Mouse (Mus musculus): ENCODE results near the gene Aplp2.

Gene Aplp2

DNA sequence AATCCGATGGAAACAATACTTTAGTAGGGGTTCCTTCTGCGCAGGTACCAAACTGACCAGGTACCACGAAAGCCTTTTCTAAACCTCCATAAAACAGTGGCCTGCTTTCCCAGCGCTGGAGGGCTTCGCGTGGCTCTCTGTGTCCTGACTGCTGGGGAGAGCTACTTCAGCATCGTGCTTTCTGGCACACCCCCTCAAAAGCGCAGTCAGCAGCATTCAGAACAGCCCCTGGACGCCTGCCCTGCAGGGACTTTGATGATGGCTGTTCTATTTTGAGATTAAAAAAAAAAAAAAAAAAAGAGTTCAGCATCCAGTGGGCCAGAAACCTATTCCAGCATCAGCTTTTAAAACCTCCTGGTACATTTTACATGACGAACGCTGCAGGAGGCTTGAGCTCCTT is 14.2 kb upstream of the Aplp2 start:
- DNase-seq = peak in 1 of 2 experiments; percentile 28

DNA sequence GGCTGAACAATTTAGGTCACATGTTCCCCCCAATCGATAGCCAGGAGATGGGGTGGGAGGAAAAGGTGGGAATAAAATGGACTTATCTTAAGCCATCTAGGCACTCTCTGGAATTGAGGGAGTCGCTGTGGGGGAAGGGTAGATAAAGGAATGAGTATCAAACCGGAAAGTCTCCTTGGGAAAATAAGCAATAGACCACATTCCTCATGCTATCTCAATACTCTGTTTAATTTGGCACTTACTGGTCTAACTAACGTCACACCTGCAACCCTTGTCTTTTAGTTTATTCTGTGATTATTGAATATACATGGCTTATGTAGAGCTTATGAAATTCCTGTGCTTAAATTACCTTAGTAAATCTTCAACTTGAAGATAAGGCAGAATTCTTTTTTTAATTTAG is 11.9 kb upstream of the Aplp2 start:
- no peak for DNase-seq

DNA sequence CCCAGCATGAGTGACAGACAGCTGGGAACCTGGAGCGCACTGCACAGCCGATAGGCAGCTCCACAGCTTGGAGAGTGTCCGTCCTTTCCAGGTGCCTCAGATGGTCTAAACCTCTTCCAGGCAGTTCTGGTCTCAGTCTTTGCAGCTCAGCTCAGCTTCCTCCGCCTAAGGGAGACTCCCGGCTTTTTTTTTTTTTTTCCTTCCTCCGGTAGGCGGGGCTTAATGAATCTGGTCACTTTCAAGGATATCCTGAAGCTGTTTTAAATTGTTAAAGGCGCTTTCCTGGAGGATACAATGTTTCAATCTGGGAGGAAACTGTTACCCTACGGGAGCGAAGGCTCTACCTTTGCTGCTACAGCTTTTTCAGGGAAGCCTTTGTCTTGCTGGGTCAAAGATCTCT is 9.6 kb upstream of the Aplp2 start:
- DNase-seq = no peak

DNA sequence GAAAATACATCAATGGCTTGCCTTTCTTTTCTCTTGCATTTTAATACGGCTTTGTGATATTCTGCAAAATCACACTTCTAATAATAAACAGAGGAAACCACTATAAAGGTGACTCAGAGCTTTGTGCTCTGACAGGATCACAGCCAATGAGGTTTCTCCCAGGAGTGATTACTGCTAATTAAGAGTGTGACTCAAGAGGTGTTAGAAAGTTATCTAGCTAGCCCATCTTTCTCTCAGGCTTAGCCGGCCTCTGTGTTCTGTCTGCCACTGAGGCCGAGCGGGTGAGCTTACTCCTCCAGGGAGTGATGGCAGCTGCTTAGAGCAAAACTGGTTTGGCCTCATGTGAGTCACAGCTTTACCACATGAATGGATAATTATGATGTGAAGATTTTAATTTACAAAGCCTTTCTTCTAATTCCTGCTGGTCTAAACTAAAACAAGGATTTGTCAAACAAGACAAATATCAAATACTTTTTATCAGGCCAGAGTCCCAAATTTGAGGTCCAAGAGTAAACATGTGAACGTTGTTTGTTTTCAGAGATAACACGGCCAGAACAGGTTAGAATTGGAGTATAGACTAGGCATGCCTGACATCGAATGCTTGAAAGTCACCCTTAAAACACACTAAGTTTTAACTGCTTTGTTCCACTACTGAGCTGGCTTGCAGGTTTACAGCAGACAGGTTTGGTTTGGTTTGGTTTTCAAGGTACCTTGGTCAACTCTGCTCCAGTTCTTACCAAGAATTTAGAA is 6.2 kb upstream of the Aplp2 start:
- no peak for DNase-seq

DNA sequence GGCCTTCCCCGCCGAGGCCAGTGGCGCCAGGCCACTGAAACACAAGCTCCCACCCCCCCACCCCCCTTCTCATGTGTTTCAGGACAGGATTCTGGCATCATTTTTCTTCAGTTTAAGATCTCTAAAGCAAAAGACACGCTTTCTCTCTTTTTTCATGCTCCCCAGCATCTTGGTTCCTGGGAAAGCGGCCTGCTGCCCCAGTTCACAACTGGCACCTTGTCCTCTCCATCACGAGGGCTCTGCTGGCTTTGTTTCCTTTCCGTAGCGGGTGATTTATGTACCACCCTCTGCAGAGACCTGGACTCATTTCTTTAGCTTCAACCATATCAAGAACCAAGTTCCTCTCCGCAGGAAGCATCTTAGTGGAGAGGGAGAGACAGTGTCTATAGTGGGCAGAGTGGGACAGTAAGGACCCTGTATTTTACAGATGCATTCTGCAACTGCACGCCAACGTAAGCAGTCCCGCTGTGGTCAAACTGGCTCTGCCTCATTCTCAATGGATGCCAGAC is 939 bp upstream of the Aplp2 start:
- DNase-seq = peak in 1 of 2 experiments; percentile 34

DNA sequence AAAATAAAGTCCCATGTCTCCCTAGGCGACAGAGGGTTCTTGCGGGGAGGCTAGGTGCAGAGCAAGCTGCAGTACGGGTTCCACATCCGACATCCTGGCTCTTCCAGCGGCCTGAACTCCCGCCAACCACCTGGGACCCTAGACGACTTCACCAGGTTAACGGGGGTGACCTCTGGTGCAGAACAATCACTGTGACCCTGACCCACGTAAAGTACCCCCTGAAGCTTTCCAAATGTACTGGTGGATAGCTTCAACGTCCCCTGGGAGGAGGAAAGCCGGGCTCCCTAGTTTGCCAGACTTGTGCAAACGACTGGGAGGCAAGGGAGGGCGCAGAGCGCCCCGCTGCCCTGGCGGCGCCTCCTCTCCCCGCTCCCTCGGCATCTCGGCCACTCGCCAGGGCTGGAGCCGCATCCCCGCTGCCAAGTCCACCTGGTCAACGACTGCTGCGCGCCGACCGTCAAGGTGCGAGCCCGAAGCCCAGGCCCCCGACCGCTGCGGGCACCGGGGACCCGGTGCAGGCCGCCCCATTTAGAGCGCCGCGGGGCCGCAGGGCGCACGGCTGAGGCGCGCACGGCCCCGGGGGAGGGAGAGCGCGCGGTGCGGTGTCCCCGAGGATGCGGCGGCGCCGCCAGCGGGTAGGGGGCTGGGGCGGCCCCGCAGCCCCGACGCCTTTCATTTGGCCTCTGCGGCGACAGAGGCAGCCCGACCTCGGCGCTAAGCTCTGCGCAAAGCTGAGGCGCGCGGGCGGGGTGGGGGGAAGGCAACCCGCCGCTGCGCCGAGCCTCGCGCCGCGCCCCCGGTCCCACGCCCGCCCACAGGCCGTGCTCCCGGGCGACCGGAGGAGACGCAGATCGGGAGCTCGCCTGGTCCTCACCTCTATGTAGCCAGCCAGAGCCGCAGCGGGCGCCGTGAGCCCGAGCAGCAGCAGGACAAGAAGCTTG is 596 bp downstream of the Aplp2 start:
- DNase-seq = peak; percentile 81 to 88

DNA sequence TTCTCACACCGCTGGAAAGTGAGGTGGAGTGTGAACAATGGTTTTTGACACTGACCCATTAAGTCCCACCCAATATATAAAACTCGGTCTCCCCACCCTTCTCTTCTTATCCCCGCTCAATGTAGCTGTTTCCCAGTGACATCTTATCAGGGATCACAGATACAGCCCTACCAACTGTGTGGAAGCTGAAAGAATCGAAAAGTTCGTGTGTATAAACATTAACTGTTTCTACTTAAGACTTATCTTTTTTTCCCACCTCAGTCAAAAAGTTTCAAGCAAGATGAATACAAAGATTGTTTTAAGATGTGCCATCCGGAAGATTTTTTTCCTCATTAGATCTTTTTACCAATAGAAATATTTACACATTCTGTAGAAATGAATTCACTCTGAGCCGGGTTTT is 1.5 kb downstream of the Aplp2 start:
- DNase-seq = no peak

DNA sequence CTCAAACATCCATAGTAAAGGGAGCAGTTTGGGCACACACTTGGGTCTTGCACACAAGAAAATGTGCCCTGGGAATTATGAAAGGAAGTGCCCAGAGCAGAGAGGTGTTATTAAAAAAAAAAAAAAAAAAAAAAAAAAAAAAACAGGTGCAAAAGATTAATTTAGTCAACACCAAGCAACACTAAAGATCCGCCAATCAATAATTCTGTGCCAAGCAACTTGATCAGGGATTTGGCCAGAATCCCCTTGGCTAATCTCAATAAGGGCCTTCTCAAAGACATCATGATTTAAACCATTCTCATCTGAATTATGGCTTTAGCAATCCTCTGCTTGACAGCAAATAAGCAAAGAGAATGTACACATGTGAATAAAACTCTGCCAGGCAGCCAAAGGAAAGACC is 2.1 kb downstream of the Aplp2 start:
- DNase-seq = no peak

DNA sequence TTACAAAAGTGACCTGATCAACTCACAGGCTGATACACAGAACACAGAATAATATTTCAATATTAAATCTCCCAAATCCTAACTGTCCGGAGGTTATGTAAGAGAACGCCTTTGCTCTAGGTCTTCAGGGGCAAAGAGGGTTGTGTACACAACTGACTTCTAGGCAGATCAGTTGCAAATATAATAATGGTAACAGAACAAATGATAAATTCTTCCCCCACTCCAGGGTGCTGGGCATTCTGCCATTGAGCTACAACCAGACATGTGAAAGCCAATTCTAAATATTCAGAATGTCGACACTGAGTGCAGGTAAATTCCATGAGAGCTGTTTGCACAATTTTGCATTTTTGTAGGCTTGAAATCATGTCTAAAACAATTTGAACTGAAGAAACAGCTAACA is 3.9 kb downstream of the Aplp2 start:
- DNase-seq = peak; percentile 72 to 83

DNA sequence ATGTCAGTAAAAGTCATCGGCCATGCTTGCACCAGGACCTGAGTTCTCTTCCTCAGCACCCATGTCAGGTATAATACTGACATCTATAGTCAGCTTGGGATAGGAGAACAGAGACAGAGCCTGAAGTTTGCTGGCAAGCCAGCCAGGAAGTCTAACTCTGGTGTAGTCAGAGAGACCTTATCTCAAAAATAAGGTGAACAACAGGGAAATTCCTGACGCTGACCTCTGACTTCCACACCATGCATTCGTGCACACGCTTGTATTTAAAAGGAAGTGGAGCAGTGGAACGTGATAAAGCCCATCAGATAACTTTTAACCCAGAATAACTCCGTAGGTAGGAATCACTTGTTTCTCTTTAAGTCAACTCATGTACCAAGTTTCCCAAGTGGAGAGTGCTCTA is 6.9 kb downstream of the Aplp2 start:
- DNase-seq = no peak

DNA sequence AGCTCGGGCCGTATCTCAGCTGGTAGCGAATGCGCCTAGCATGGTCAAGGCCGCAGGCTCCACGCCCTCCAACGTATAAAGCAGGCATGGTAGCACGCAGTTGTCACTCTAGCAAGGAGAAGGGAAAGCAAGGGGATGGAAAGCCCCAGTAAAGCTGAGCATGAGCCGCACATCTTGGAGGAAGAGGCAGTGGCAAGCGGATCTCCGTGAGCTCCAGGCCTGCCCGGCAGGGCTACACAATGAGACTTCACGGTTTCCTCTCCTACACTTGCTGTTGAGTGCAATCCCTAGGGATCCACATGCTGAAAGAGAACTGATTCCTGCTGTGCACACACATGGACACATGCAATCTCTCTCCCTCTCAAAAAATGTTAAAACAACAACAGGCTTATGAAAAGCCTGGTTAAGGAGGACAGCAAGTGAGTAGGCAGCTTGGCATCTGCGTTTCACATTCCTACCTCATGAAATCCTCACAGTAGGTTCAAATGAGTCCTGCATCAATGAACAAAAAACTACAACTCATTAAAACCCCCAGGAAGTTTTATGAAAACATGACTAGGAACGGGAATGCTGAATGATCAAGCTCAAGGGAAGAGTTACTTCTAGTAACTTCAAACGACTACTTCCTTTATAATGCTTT is 7.9 kb downstream of the Aplp2 start:
- no peak for DNase-seq

DNA sequence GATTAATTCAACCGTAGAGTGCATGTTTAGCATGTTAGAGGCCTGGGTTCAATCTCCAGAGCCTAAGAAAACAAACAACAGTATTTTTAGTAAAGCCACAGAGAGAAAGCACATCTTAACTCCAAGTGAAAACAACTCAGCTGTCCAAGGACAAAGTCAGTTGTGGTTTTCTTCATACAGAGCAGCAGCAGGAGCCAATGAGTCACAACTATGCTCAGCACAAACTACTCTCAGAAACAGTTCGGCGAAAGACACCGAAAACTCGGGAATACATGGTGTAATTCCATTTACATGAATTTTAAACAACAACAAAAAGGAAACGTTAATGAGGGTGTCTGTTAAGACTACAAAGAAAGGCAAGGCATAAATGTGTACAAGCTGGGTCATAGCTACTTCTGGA is 8.5 kb downstream of the Aplp2 start:
- no peak for DNase-seq

DNA sequence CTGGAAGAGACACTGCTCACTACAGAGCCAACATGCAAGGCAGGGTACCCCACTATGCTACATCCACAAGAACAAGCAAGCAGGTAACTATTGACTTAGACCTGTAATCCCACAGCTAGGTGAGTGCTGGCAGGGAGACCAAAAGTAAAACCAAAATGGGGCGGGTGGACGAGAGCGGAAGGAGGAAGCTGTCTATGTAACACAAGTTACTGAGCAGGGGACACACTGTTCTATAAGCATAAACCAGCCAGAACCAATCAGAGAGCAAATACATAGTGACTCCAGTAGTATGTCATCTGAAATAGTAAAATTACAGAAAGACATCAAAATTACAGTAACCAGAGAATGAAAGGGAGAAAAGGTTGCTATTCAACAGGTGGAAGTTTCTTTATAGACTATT is 13.0 kb downstream of the Aplp2 start:
- DNase-seq = no peak

DNA sequence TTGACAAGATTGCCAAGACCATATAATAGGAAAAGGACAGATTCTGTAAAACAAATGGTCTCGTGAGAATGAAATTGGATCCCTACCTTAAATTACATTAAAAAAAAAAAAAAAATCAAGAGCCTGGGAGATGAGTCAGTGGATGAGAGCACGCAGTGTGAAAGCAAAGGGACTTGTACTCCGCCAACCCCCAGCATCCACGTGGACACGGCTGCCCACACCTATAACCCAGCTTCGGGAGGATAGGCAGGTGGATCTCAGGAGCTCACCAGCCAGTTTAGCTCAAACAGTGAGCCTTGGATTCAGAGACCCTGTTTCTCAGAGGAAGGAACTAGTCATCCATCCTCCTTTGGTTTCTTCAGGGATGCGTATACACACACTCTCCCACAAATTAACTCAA is 13.8 kb downstream of the Aplp2 start:
- DNase-seq = peak in 1 of 2 experiments; percentile 51

DNA sequence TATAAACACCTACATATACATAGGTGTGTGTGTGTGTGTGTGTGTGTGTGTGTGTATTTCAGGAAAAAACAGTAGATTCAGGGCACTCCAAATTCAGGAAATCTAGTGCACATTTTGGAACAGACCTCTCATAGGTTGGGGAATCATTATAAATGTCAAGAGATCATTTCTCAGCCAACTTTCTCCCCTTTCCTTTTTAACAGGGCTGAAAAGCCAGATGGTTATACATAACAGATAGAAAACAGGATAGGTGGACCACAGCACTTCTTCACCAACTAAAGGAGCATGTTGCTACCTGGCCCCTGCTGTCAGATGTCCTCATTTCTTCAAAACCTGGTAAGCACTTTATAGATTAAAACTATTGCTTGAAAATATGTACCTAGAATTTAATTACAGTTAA is 14.9 kb downstream of the Aplp2 start:
- no peak for DNase-seq

DNA sequence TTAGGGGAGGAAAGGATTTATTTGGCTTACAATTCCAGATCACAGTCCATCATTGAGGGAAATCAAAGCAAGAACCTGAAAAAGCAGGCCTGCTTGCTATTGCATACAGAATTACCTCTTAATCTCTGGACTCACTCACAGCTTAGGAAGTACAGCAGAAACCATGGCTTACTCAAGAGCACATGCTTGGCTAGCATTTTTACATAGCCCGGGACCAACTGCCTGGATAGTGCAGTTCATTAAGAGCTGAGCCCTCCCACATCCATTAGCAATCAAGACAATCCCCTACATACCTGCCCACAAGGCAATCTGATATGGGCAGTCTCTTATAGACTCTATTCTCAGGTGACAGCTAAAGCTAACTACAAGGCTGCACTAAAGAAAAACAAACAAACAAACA is 16.0 kb downstream of the Aplp2 start:
- DNase-seq = no peak

DNA sequence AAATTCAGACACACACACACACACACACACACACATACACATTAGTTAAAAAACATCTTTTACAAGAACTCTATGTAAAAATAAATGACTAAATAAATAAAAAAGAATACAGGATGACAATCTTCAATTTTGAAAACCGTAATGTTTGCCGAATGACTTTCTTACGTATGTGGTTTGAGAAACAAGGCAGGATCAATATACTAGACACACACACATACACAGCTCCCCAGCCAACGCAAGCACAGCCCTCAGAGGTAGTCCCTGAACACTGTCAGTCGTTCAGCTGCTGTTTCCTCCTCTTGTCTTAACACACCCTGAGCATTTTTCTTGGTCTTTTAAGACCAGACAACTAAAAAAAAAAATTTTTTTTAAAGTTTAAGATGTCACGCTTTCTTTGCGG is 19.2 kb downstream of the Aplp2 start:
- DNase-seq = no peak

DNA sequence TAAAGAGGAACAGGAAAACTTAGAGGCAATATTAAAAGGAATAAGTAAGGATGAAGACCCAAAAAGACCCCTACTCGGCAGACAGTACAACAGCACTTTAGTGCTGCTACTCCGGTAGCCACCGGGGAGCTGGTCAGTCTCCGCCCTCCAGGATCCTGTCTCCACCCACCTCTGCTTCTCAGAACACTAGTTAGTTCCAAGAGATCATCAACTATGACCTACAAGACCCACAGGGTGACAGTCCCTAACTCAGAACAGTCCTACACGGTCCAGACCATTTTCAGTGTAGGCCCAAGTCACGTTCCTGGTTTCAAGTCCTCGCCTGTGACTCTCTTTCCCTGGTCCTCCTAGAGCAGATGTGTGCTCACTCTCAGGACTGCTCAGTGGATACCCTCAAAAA is 20.1 kb downstream of the Aplp2 start:
- no peak for DNase-seq

DNA sequence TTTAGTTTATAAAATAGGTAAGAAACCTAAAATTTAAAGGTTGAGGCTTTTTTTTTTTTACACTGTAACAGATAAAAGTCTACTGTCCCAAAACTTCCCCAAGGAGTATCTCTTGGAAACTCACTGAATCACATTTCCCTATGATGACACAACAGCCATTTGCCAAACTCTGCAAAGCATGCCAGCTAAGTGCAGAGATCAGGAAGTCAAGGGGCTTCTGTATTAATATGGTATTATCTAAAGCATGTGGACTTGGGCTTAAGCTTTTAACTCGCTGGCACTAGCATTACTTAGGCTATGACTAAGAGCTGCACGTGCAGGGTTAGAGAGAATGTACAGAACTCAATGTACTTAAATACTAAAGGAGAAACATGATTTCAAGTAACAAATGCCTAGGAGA is 22.4 kb downstream of the Aplp2 start:
- DNase-seq = no peak

DNA sequence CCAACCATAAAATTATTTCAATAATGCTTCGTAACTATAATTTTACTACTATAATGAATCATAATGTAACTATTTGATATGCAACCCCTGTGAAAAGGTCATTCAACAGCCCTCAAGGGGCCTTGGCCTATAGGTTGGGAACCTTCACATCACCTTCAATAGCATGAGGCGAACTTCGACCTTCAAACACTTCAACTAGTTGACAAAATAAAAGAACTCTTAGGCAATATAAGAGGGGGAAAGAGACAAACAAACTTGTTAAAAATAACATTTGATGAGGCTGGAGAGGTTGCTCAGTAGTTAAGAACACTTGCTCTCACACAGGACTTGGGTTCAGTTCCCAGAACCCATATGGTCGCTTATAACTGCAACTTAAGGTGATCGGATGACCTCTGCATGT is 27.2 kb downstream of the Aplp2 start:
- no peak for DNase-seq

DNA sequence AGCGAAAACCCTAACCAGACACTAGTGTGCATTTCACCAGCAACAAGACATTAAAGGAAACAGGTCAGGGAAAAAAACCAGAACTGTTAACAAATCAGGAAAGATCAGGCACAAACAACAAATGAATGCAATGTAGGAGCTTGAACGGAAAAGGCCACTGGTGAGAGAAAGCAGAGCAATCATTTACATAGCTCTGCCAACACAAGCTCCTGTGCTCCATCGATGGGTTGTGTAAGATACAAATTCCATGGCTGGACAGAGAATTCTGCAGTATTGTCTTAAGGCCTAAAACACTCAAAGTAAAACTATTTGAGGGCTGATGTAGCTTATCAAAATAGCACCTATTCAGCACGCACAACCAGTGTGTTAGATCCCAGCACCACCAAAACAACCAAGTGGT is 28.6 kb downstream of the Aplp2 start:
- no peak for DNase-seq

DNA sequence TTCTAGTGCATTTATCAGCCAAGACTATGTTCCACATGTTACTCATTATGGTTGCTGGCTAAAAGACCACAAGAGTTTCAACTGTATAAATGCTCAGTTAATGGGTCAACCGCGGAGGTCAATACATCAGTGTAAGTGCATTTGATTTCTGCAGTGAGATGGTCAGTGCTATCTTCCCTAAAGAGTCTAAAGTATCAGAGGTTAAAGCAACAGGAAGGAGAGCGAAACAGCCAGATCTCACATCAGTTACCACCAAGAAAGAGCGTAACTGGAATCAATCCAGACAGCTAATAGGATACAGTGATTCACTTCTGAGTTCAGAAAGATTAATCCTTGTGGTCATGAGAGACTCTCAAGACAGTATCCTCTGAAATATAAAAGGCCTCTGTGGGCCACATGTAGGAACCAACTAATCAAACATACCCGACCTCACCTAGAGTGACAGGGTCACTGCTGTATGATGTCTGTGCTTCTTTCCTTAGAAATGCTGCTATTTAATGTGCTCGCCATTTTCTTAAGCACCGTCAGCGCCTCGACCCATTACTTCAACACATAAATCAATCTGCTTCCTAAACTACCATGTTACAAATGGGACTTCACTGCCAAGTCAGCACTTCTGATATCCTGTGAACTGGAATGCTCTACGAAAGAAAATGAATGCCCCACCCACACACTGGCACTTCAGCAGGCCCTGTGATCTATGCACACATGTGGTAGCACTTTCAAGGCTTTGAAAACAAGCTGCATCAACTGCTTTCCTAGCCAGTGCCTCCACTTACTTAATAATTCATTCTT is 30.1 kb downstream of the Aplp2 start:
- no peak for DNase-seq

DNA sequence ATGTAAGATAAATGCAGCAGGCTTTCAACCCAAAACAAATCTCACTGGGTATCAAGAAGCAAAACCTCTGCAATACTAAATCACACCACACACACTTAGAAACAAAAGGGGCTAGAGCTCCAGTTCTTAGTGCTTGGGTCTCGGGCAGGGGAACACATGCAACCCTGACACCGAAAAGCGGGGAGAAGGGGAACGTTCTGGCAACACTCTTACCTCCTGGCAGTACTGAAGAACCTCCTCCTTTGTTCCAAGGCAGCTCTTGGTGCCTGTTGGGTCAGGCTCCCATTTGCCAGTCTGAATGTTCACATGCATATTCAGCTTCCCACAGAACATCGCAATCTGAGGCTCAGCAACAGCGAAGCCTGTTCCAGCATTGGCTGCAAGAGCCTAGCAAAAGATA is 33.9 kb downstream of the Aplp2 start:
- DNase-seq = no peak
